Mouse (Mus musculus) gastrocnemius, adult 2 months (tissue): ENCODE measurements around the gene Copz1. TPM values are rescaled to one million over a fixed set of nuclear protein-coding genes. Genes with fewer than 3 reads are reported as not detected.
"Not testable (repeated sequence)": the region's sequence is repeated elsewhere in the genome, so short reads cannot be mapped to it uniquely, and the experiment has no call there.

Source experiments
- DNase-seq: peaks from one replicate; pipeline ENCODE4 v3.0.0; 2022
- H3K27ac ChIP-seq: fragments of 200-600 bp; 2 replicates; pipeline ENCODE4 v1.8.1; 2022; ENCODE audit warnings: mild to moderate bottlenecking
- H3K4me3 ChIP-seq: fragments of 200-600 bp; 2 replicates; pipeline ENCODE4 v1.8.1; 2022; ENCODE audit warnings: mild to moderate bottlenecking, moderate library complexity
- CTCF ChIP-seq: fragments of 200-600 bp; IDR thresholded peaks from 2 replicates; pipeline ENCODE4 v1.8.1; 2022; ENCODE audit warnings: antibody characterized with exemption, mild to moderate bottlenecking, moderate library complexity
- intact Hi-C: fragments of 180-260 bp; cut with DNase I; formaldehyde crosslinking; loops from one replicate; pipeline ENCODE4 v1.15.1; 2025
- total RNA-seq, 2 experiments: library from RNA; stranded (reverse); gene quantifications; 2 replicates each; pipeline ENCODE4 v1.2.3; 2021

Copz1 gene
- total RNA-seq, 2 experiments from 2014 or later, result 38.5 to 41.4 TPM

- TF ChIP-seq CTCF, result no peak
- peak; percentile 64 for DNase-seq
- Histone ChIP-seq H3K27ac (peak within 1 kb of the TSS; percentile 63), H3K4me3 (peak within 1 kb of the TSS; percentile 60)
- intact Hi-C loops, result no loop called here
Measured at GRCm38 (mm10) chr15:103257790-103258728, 14.5 kb upstream of the Copz1 start, which contains the start of gene Nfe2. TSS of gene Nfe2 (minus strand) at chr15:103258403.

GRCm38 (mm10) chr15:103259162-103259561 lies 13.4 kb upstream of the Copz1 start:
- intact Hi-C loops, result no loop called here
- no peak for TF ChIP-seq CTCF
- Histone ChIP-seq H3K27ac (no peak overlapping the region; the same call in 1 of the 2 replicates), H3K4me3 (no peak overlapping the region)
- DNase-seq, result no peak

DNA sequence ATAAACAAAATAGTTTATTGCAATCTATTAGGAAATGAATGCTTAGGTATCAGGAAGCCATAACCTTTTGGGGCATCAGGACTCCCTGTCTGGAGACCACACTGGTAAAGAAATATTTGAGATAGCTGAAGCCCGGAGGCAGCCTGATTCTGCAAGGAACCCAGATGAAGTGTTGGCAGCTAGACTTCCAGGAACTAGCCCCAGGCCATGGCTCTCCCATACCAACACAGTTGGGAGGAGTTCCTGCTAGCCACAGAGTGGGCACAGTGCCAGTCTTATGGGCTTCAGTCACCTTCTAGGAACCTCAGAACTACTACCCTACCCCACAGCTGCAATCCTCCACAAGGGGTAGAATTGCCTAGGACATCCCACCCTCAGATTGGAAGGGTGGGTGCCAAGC lies 12.5 kb upstream of the Copz1 start:
- TF ChIP-seq CTCF, result no peak
- no peak overlapping the region for H3K27ac ChIP-seq
- H3K4me3 ChIP-seq, result no peak overlapping the region
- no peak for DNase-seq
- intact Hi-C loops, result no loop called here

DNA sequence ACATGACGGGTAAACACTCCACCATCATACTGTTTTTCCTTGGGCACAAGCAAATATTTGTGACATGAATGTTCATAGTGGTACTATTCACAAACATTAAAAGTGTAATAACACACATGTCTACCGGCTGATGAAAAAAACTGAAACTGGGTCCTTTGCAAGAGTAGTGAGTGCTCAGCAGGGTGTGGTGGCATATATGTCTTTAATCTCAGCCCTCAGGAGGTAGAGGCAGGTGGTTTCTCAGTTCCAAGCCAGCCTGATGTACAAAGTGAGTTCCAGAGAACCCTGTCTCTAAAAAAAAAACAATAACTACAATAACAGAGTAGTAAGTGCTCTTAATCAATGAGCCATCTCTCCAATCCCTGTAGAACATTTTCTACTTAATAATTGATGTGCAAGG lies 7.7 kb upstream of the Copz1 start:
- H3K4me3 ChIP-seq, result no peak overlapping the region
- no peak overlapping the region for H3K27ac ChIP-seq
- DNase-seq, result no peak
- intact Hi-C loops, result no loop called here
- no peak for TF ChIP-seq CTCF

DNA sequence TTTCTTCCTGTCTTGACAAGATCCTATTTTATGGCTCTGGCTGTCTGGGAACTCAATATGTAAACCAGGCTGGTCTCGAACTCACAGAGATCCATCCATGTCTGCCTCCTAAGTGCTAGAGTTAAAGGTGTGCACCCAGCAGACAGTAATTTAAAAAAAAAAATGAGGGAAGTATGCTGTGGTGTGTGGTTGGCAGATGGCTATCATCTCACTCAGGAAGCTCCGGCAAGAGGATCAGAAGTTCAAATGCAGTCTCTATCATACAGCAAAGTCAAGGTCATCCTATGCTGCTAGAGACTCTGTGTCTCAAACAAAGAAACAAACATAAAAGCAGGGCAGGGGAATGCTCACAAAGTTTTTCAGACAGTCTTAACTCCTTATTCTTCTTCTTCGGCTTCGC lies 3.6 kb upstream of the Copz1 start:
- no peak overlapping the region for H3K4me3 ChIP-seq
- DNase-seq, result no peak
- intact Hi-C loops, result no loop called here
- no peak for TF ChIP-seq CTCF
- H3K27ac ChIP-seq, result no peak overlapping the region

GRCm38 (mm10) chr15:103275943-103276342 lies 3.4 kb downstream of the Copz1 start:
- intact Hi-C loops, H3K4me3 ChIP-seq, DNase-seq, H3K27ac ChIP-seq: not testable (repeated sequence)

DNA sequence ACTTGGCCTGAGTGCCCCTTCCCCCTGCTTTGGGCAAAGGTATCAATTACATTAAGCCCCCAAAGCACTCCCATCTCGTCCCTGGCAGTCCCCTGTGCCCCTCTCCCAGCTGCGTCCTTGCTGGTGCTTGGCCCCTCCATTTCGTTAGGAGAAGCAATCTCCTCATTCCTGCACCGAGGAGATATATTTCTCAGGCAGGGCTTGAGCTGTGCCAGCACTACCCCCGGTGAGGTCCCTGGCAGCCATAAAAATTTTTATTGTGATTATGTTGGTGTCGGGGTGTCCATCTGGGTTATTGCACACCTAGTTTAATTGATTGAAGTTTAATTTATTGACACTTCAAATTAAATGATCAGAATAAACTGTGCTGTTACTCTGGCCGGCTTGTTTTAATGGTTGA lies 5.4 kb downstream of the Copz1 start:
- intact Hi-C loops, result no loop called here
- DNase-seq, result no peak
- no peak overlapping the region for H3K27ac ChIP-seq
- TF ChIP-seq CTCF, result no peak
- H3K4me3 ChIP-seq, result no peak overlapping the region

DNA sequence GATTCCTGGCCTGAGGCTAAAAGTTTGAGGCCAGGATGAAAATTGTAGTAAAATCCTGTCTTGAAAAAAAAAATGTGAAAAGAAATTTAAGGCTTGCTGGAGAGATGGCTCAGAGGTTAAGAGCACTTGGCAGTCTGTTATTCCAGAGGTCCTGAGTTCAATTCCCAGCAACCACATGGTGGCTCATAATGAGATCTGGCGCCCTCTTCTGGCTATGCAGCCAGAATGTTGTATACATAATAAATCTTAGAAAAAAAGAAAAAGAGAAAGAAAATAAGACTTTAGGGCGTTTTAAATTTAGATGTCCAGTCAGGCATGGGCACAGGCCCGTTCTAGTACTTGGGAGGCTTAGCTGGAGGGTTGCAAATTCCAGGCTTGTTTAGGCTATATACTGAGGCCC lies 7.2 kb downstream of the Copz1 start:
- no peak for DNase-seq
- intact Hi-C loops, result loop anchor here (2.0 kb wide), 1 partner anchor 29 kb away; no protein-coding TSS in a partner anchor
- peak; percentile 65 for TF ChIP-seq CTCF
- Histone ChIP-seq H3K27ac (no peak overlapping the region), H3K4me3 (no peak overlapping the region)

DNA sequence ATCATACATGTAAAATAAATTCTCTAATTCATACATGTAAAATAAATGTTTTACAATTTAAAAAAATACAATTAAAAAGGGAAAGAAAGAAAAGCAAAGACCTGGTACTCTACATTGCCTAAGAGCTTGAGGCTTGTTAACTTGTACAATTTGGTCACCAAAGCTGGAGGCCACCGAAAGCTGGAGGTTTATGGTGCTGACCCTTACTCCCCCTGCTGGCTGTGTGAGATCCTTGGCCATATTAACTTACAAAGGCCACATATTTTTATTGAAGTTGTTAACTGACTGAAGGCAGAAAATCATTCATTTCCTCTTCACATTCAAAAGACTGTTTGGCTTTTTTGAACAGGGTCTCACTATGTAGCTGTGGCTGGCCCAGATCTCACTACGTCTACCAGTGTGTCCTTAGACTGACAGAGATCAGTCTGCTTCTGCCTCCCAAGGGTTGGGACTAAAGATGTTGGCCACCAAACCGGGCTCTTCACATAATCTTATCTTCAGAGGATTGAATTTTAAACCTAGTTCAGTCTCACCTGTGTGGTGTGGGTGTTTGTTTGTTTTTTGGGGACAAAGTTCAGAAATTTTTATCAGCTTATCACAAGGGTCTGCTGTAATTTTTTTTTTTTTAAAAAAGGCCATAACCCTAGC lies 8.4 kb downstream of the Copz1 start:
- DNase-seq, result no peak
- peak; percentile 65 for TF ChIP-seq CTCF
- intact Hi-C loops, result loop anchor here (2.0 kb wide), 1 partner anchor 30 kb away; no protein-coding TSS in a partner anchor
- Histone ChIP-seq H3K27ac (no peak overlapping the region), H3K4me3 (no peak overlapping the region)

DNA sequence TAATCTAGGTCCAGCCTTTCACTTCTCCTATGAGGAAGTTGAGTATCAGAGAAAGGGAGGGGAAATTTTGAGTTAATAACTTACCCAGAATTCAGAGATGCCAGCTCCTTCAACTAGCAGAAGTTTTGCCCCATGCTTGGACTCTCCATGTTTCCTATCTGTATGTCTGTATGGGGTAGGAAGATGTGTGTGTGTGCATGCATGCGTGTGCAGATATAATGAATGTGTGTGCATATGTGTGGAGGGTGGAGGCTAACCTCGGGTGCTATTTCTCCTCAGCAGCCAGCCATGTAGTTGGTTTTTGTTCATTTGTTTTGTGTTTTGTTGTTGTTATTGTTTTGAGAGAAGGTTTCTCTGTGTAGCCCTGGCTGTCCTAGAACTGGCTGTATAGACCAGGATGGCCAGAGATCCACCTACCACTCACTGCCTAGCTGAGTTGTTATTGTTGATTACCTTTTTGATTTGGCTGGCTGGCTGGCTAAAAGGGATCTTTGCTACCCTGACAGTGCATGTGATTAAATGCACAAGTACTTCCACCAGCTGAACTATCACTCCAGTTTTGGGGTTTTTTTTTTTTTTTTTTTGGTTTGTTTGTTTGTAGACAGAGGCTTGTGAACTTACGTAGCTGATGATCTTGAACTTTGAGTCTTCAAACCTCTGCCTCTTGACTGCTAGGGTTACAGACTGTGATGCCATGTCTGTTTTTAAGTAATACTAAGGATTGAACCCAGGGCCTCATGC lies 9.1 kb downstream of the Copz1 start:
- TF ChIP-seq CTCF, result no peak
- H3K4me3 ChIP-seq, result no peak overlapping the region
- intact Hi-C loops, result loop anchor here (2.0 kb wide), 1 partner anchor 31 kb away; no protein-coding TSS in a partner anchor
- no peak for DNase-seq
- H3K27ac ChIP-seq, result no peak overlapping the region

DNA sequence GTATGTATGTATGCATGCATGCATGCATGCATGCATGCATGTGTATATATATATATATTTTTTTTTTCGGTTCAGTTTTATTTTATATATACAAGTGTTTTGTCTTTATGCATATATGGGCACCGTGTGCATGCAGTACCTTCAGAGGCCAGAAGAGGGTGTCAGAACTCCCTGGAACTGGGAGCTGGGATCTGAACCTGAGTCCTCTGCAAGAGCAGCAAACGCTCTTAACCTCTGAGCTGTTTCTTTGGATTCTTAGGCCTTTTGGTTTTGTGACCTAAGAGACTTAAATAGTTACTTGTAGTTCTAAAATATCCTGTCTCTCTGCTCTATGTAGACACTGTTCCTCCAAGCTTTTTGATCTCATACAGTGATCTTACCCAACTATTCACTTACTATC lies 11.6 kb downstream of the Copz1 start:
- intact Hi-C loops, result loop anchor here (1.0 kb wide), 1 partner anchor 23 kb away; no protein-coding TSS in a partner anchor
- Histone ChIP-seq H3K4me3 (no peak overlapping the region), H3K27ac (no peak overlapping the region)
- TF ChIP-seq CTCF, result peak; percentile 71
- peak; percentile 57 for DNase-seq

DNA sequence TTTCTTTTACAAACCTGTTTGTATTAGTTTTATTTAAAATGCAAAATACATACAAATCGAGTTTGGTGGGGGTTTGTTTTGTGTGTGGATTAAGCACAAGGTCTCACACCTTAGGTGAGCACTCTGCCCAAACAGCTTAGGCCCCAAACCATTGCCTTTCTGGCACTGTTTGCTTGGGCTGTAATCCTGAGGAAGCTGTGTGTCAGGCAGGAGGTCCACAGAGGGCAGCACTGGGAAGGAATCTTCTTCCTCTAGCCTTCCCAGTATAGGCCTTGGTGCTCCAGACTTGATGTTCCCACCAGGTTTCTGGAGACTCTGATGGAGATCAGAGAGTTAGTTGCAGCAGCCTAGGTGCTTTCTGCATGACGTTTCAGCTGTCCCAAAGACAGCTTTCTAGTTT lies 12.1 kb downstream of the Copz1 start:
- no peak overlapping the region for H3K27ac ChIP-seq
- DNase-seq, result no peak
- no peak overlapping the region for H3K4me3 ChIP-seq
- peak; percentile 31; the same call in 1 of the 2 replicates for TF ChIP-seq CTCF
- intact Hi-C loops, result loop anchor here (1.0 kb wide), 1 partner anchor 23 kb away; no protein-coding TSS in a partner anchor
